8 mouse cellular contexts compared by ENCODE assay signal in the genomic region with DNA sequence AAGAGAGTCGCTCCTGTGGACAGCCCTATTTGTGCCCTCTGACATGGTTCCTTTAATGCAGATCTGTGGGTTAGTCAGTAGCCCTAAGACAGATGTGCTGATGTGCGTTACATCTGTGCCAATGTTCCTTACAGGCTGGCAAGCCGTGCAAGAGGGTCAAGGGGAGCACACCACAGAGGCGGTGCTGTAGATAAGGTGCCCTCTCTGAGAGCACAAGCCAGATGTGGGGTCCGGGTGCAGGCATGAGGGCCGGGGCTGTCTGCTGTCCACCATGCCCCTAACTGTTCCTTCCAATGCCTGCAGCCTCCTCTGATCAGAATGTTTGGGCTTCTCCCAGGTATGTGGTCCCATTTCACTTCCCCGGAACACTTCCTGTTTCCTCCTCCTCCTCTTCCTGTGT. TPM values are rescaled to one million over a fixed set of nuclear protein-coding genes. Genes with fewer than 3 reads are reported as not detected.
A peak's percentile ranks its signal among the peaks of the same experiment; 100 is the strongest.
DNase-seq lines count a peak whose midpoint lies in the region; ATAC-seq and TF ChIP-seq lines count a peak whose summit lies in the region.
"Had no signal": no experiment of that assay in that cellular context is flagged by ENCODE, and none has a peak within 500 bp of the region (broad histone marks: within the 10 kb centered on the region; RNA-seq: fewer than 3 reads in every experiment).

No protein-coding gene starts in this region.

- TF ChIP-seq CTCF in layer of hippocampus, adult 2 months (conservative IDR thresholded peaks at IDR 0.05): no peak

- no peak overlapping the region for H3K9ac ChIP-seq in forebrain, embryonic 15.5 days (replicated peaks)
- H3K9ac ChIP-seq in liver, embryonic 15.5 days: no peak overlapping the region

- WGBS in embryonic facial prominence, embryonic 10.5 days: 75% methylated on average over 7 of the region's 7 CpGs
- WGBS in forebrain, embryonic 15.5 days: 84% methylated on average over 7 of the region's 7 CpGs
- 42% methylated on average over 7 of the region's 7 CpGs for WGBS in liver, embryonic 15.5 days (ENCODE audit: insufficient replicate concordance)

- no peak for DNase-seq in layer of hippocampus, adult 2 months (ENCODE audit: low spot score in 2 of 2)
- no peak for DNase-seq in layer of hippocampus, postnatal 10 days (ENCODE audit: low spot score in 2 of 2)
- no peak for DNase-seq in embryonic facial prominence, embryonic 10.5 days (ENCODE audit: low spot score)
- no peak for DNase-seq in layer of hippocampus, adult 8-10 months (ENCODE audit: low spot score in 2 of 2)
- DNase-seq in cerebellum, postnatal 25 days: no peak

- H3K27me3 ChIP-seq in embryonic facial prominence, embryonic 10.5 days (replicated peaks; ENCODE audit: low read depth, poor library complexity, severe bottlenecking): no peaks in the 10 kb centered on the region
- H3K27me3 ChIP-seq in forebrain, embryonic 15.5 days: no peaks in the 10 kb centered on the region
- no peaks in the 10 kb centered on the region for H3K27me3 ChIP-seq in liver, embryonic 15.5 days

- peak overlapping the region; percentile 11; the same call in 1 of the 2 replicates for H3K27ac ChIP-seq in layer of hippocampus, adult 2 months
- peak overlapping the region; percentile 45; the same call in 1 of the 2 replicates for H3K27ac ChIP-seq in embryonic facial prominence, embryonic 10.5 days (replicated peaks)
- peak overlapping the region; percentile 74 for H3K27ac ChIP-seq in forebrain, embryonic 15.5 days (replicated peaks)
- no peak overlapping the region for H3K27ac ChIP-seq in liver, embryonic 15.5 days (replicated peaks)

- H3K4me3 ChIP-seq in layer of hippocampus, adult 2 months: no peak overlapping the region
- H3K4me3 ChIP-seq in embryonic facial prominence, embryonic 10.5 days: no peak overlapping the region
- H3K4me3 ChIP-seq in forebrain, embryonic 15.5 days: no peak overlapping the region
- H3K4me3 ChIP-seq in liver, embryonic 15.5 days (replicated peaks): no peak overlapping the region
- H3K4me3 ChIP-seq: myocyte had no signal

- no peak overlapping the region for H3K4me2 ChIP-seq in forebrain, embryonic 15.5 days (replicated peaks)
- peak overlapping the region; percentile 13; the same call in 1 of the 2 replicates for H3K4me2 ChIP-seq in liver, embryonic 15.5 days

- ATAC-seq in forebrain, embryonic 15.5 days (replicated peaks): 0 out of 2 replicates have a peak, but pooled peaks have one; percentile 17
- ATAC-seq in liver, embryonic 15.5 days (ENCODE audit: insufficient read depth): no peak

- no peaks in the 10 kb centered on the region for H3K9me3 ChIP-seq in embryonic facial prominence, embryonic 10.5 days
- H3K9me3 ChIP-seq in forebrain, embryonic 15.5 days: no peaks in the 10 kb centered on the region
- H3K9me3 ChIP-seq in liver, embryonic 15.5 days (replicated peaks): no peaks in the 10 kb centered on the region

- peaks cover 11% of the 10 kb centered on the region for H3K36me3 ChIP-seq in embryonic facial prominence, embryonic 10.5 days (replicated peaks)
- H3K36me3 ChIP-seq in forebrain, embryonic 15.5 days: peaks cover 2% of the 10 kb centered on the region; the same call in 1 of the 2 replicates
- H3K36me3 ChIP-seq in liver, embryonic 15.5 days (replicated peaks): peaks cover 3% of the 10 kb centered on the region

- peaks cover 14% of the 10 kb centered on the region for H3K4me1 ChIP-seq in embryonic facial prominence, embryonic 10.5 days
- H3K4me1 ChIP-seq in forebrain, embryonic 15.5 days: peaks cover 12% of the 10 kb centered on the region
- peaks cover 6% of the 10 kb centered on the region; the same call in 1 of the 2 replicates for H3K4me1 ChIP-seq in liver, embryonic 15.5 days (replicated peaks)

RNA-seq across cellular contexts. Expression of a gene that starts 36.4 kb away (rescaled TPM):
- total RNA-seq in layer of hippocampus, adult 2 months (2021): 10 to 100 TPM; 23.6 to 25.6 TPM
- 10 to 100 TPM; 21.7 to 22.2 TPM for total RNA-seq in layer of hippocampus, postnatal 10 days (2021)
- polyA plus RNA-seq in embryonic facial prominence, embryonic 10.5 days (2016; fragmentation: Nextera tagmentation; extraction: Ambion mirVana): 91.2 and 92.7 TPM in 2 replicates
- 77.2 and 80.6 TPM in 2 replicates for polyA plus RNA-seq in forebrain, embryonic 15.5 days (2015; fragmentation: Nextera tagmentation; extraction: Ambion mirVana)
- polyA plus RNA-seq in liver, embryonic 15.5 days (2015; fragmentation: Nextera tagmentation; extraction: Ambion mirVana): 16.5 and 17.3 TPM in 2 replicates
- 10 to 100 TPM; 20.9 to 26.0 (median 23.8) TPM for total RNA-seq in layer of hippocampus, adult 8-10 months (2022)

RNA-seq across cellular contexts. Expression of a gene that starts 40.7 kb away (rescaled TPM):
- 10 to 100 TPM; 40.3 to 44.6 TPM for total RNA-seq in layer of hippocampus, adult 2 months (2021)
- 10 to 100 TPM; 55.4 to 59.4 TPM for total RNA-seq in layer of hippocampus, postnatal 10 days (2021)
- polyA plus RNA-seq in embryonic facial prominence, embryonic 10.5 days (2016; fragmentation: Nextera tagmentation; extraction: Ambion mirVana): 6.4 and 7.9 TPM in 2 replicates
- 10.7 and 13.0 TPM in 2 replicates for polyA plus RNA-seq in forebrain, embryonic 15.5 days (2015; fragmentation: Nextera tagmentation; extraction: Ambion mirVana)
- 3.7 and 4.3 TPM in 2 replicates for polyA plus RNA-seq in liver, embryonic 15.5 days (2015; fragmentation: Nextera tagmentation; extraction: Ambion mirVana)
- 10 to 100 TPM; 38.7 to 45.5 (median 40.4) TPM for total RNA-seq in layer of hippocampus, adult 8-10 months (2022)
